Mouse (Mus musculus): ENCODE results near the gene Fryl.
"Not testable (repeated sequence)": the region's sequence is repeated elsewhere in the genome, so short reads cannot be mapped to it uniquely, and the experiment has no call there.

The Fryl gene

DNA sequence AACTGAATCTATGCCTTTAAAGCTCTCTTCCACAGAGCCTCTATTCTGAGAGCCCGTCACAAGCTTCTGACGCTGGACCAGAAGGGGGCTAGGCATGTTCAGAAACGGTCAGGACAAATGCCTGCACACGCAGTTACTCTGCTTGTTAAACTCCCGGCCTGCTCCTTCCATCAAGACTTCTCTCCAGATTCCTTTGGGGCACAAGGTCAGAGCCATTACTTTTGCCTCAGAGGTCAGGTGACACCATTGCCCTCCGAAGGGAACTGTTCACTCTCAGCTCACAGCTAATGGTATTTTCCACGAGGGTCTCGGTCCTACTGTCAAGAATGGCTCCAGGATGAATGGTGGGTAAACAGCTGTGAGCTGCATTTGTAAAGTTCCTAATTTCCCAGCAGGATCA lies 164.2 kb downstream of the Fryl start:
- no peak for DNase-seq (ENCODE audit: low read depth)

DNA sequence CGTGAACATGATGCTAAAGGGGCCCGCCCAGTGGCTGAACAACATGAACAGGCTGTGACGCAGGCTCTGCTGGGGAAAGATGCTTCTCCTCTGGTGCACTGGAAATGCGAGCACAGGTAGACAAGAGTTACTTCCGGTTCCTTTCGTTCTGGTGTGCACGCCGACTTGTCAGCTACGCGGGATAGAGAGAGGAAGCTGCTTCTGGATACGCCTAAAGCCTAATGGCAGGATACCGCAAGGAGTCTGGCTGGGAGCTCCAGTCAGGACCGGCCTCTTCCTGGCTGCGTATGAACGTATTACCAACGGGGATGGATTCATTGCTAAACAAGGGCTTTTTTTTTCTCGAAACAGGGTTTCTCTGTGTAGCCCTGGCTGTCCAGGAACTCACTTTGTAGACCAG lies 167.3 kb downstream of the Fryl start:
- no peak for DNase-seq (ENCODE audit: low read depth)

DNA sequence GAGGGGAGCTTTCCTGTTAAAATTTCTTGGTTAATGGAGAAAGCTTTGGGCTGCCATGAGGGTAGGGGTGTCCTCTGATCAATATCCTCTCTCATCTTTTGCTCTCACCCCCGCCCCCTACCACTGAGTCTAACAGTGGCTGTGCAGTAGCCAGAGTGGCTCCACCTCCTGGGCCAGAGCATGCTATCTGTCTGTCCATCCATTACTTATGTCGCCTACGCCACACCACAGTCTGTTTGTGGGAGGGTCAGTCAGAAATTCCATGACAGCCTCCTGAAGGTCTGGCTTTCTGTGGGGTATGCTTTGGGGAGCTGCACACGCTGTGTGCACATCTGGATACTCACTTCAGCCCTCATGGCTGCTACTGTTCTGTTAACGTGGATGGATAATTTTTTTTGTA lies 174.9 kb downstream of the Fryl start:
- DNase-seq (ENCODE audit: low read depth), result no peak

DNA sequence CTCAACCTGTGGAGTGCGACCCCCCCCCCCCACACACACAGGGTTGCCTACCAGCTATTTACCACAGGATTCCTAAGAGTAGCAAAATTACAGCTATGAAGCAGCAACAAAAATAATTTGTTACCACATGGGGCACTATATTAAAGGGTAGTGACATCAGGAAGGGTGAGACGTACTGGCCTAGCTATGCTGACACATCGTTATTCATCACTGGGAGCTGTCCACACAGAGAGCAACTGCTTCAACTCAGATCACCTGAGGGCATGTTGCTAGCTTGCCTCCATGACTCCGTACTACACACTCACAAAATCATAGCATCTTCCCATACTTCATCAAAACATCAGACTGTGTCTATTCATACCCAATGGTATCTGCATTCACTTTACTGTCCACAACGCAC lies 176.6 kb downstream of the Fryl start:
- peak; percentile 15 for DNase-seq (ENCODE audit: low read depth)

DNA sequence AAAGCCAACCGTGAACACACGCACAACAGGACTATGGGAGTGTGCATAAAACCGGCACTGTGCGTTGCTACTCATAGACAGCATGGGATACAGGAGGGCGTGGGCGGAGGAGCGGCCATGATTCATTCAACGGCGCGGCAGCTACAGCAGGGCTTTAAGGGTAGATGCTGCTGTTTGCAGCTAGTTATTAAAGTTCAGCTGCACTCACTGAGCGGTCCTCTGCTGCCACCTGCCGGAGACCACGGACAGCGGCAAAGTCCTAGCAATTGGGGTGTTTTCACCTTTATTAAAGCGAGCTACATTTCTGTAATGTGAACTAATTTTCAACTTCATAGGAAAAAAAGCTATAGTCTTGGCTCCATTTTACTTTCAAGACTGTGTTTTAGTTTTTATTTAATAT lies 185.1 kb downstream of the Fryl start:
- peak; percentile 94 for DNase-seq (ENCODE audit: low read depth)

DNA sequence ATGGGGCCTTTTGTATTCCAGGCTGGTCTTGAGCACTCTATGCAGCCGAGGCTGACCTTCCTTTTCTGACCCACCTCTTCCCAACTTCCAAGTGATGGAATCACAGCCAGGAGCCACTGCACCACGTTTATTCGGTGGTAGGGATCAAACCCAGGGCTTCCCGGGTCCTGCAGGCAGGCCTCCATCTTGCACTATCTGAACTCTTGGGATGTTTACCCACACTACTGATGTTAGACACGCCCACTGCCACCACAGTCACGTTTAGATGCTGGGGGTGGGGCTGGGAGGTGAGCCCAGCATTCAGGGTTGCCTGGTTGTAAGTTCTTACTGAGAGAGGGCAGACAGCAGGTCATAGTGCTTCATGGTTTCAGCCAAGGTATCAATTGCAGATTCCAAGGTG lies 189.5 kb downstream of the Fryl start:
- DNase-seq (ENCODE audit: low read depth), result no peak

DNA sequence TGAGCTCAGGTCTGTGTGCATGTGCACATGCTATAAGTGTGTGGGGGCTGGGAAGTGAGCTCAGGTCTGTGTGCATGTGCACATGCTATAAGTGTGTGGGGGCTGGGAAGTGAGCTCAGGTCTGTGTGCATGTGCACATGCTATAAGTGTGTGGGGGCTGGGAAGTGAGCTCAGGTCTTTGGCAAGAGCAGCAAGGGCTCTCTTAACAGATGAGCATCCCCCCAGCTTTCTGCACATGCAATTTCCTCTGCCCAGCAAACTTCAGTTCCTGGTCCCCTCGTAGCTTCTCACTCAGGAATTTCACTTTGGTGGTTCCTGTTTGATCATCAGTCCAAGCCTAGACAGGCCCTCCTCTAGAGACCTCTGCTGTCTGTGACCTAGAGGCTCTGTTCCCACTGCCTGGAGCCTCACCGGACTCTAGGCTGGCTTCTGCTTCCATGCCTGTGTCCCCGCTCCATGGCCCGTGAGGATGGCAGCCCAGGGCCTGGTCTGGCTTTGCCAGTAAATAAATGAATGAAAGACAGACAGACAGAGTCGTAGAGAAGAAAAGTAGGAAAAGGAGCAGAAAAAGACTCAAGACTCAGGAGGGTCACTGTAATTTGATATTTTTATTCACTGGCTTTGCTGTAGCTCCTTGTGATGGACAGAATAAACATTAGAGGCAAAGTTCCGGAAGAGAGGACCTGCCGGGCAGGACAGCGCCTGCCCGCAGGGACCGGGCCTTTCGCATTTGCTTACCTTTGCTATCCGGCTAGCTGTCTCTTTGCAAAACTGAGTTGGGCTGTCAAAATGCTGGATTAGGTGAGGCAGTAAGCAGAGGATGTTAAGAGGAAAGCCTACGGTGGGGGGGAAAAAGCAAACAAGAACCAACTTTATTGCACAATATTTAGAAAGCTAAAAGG lies 192.4 kb downstream of the Fryl start:
- DNase-seq (ENCODE audit: low read depth), result no peak

DNA sequence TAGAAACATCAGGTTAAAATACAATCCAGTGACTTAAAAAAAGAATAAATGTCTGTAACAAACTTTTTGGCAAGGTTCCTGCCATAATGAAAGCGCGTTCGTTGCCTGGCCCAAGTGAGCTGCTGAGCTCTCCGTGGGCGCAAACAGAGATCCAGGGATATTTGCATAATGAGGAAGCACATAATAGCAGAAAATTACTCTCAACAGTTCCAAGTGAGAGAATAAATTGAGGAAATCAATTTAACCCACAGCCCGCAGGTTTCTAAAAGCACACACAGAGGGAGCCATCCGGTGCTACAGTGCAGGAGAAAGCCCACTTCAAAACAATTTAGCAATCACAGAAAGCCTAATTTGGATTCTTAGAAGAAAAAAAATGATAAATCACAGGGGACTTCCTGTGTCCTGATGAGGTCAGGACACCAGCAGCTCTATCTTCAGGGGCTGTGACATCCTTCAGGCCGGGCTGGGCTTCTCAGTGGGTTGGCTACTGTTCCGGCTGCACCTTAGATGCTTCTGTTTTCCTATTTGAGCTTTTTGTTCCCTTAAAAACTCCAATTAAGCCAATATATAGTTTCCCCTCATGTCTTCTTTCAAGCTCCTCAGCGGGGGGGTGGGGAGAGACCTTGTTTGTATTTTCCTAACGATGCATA lies 194.8 kb downstream of the Fryl start:
- no peak for DNase-seq (ENCODE audit: low read depth)

DNA sequence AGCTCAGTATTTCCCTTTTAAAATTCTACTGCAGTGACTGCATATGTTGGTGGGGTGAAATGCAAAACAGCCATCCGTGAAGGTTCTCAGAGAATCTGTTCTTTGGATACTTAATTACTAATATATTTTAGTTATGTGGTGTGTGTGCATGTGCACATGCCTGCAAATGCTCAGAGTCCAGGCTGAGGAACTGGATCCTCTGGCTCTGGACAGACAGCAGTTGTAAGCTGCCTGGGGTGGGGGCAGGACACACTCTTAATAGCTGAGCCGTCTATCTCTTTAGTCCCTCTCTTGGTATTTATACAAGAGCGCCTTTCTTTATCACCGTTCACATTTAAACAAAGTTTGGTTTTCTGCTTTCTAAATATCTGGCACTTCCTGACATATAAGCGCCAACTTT lies 199.5 kb downstream of the Fryl start:
- no peak for DNase-seq (ENCODE audit: low read depth)

DNA sequence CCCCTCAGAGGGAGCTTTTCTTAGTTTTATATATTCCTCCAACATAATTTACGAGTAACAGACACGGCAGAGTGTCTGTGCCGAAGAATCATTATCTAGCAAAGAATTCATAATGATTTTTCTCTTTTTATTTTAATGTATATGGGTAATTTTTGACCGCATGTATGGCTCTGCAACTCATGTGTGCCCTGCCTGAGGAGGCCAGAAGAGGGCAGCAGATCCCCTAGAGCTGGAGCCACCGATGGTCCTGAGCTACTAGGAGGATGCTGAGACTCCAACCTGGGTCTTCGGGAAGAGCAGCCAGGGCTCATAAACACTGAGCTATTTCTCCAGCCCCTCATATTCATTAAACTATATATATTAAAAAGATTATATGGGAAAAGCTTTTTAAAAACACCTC lies 200.0 kb downstream of the Fryl start:
- peak; percentile 11 for DNase-seq (ENCODE audit: low read depth)

DNA sequence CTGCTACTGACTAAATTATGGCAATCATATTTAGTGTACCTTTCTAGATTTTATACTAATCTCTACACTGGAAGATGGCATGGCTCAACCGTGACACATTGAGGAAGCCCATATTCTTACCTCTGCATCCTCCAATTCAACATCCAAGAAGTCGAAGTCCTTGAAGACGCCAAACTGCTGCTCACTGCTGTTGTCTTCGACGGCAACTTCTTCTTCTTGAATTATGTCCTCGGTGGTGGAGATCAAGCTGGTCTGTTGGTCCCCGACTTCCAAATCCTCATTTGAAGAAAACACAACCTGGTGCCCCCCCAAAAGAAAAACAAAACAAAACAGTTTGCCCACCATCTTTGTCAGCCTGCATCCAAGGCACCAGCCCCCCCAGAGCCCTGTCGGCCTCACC lies 202.5 kb downstream of the Fryl start:
- no peak for DNase-seq (ENCODE audit: low read depth)

DNA sequence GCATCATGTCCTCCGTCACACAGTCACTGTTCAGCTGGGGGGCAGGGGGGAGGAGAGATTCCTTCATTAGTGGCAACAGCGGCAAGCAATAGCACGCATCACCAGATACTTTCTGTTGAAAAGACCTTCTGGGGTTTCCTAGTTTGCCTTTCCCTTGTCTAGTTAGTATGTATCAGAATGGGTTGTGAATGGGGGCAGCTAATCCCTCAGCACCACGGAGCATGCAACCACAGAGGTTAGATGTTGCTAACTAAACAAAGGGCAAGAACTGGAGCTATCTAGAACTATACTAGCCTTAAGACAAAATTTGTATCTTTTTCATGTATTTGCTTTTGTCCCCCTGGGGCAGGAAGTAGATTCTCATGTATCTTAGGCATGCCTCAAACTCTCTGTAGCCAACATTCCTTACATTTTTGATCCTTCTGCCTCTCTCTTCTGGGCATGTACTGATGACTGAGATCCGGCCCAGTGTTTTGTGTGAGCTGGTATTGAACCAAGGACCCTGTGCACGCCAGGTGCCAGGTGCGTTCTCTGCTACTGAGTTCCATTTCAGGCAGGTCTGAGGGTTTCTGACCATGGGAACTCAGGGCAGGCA lies 208.7 kb downstream of the Fryl start:
- peak; percentile 8 for DNase-seq (ENCODE audit: low read depth)

DNA sequence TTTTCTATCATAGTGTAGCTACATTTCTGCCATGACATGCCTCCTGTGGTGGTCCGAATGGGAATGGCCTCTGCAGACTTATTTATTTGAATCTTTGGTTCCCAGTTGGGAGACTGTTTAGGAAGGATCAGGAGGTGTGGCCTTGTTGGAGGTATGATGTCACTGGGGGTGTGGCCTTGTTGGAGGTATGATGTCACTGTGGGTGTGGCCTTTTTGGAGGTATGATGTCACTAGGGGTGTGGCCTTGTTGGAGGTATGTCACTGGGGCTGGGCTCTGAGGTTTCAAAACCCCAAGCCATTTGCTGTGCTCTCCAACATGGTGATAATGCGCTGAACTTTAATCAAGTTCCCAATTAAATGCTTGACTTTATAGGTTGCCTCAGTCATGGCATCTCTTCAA lies 212.4 kb downstream of the Fryl start:
- peak; percentile 15 for DNase-seq (ENCODE audit: low read depth)

DNA sequence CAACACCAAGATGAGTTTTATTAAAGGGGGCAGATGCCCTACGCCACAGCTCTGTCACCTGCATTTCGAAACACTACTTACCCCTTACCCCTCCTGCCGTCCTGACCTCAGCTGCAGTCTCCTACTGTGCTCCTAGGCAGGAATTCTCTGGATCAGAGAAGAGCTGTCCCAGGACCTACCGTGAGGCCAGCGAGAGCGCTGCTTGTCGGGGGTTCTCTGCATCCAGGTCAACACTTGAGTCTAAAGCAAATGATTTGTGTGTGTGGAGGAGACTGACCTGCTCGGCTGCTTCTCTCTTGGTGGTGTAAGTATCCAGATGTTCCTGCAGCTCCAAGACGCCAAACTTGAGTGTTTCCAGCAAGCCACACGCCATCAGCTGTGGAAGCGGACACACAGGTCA lies 223.9 kb downstream of the Fryl start:
- DNase-seq (ENCODE audit: low read depth), result no peak

DNA sequence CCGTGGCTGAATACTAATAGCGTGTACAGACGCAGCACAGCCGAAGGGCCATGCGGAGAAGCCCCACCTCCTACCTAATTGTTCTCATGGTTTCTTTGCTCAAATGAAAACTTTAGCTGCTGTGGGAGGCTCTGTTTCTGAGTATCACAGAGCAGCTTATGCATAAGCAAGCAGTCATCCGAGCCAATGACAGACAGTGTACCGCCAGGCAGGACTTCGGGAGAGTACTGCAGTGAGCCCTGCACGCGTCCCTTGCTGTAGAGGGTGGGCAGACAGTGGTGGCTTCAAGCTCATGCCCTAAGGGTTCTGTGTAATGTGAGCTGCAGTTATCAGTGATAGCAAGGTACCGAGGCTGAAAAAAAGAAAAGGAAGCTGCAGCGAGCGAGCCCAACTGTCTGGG lies 227.8 kb downstream of the Fryl start:
- no peak for DNase-seq (ENCODE audit: low read depth)

DNA sequence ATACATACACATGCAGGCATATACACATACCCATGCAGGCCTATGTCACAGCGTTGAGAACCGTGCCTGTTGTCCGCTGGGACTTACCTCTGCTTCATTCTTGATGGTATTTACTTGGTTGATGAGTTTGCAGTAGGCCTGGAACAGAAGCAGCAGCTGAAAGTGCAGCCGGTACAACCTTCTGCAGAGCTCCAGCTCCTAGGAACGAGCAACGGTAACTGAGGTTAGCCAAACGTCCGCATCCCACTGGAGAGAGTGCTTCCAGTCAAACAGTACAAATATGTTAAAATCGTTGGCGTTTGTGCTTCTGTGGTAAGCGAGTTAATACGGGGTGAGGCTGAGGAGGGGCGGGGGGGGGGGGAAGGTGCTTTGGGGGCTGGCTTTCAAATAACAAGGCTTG lies 232.6 kb downstream of the Fryl start:
- no peak for DNase-seq (ENCODE audit: low read depth)

DNA sequence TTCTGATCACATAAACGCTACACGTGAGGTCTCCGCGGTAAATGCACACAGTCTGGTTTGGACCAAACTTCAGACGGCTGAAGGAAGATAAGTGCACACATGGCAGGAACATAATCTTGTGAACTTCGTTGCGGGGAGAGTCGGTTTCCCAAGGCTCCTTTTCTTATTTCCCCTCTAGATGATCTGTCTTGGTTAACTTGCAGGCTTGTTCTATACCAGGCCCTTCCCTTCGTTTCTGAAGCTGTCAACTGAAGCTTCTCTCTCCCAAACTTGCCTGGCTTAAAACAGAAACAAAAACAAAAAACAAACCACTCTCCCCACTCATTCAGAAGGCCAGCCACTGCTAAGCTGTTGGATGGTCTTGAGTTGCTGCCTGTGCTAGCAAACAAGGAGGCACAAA lies 241.7 kb downstream of the Fryl start:
- no peak for DNase-seq (ENCODE audit: low read depth)

DNA sequence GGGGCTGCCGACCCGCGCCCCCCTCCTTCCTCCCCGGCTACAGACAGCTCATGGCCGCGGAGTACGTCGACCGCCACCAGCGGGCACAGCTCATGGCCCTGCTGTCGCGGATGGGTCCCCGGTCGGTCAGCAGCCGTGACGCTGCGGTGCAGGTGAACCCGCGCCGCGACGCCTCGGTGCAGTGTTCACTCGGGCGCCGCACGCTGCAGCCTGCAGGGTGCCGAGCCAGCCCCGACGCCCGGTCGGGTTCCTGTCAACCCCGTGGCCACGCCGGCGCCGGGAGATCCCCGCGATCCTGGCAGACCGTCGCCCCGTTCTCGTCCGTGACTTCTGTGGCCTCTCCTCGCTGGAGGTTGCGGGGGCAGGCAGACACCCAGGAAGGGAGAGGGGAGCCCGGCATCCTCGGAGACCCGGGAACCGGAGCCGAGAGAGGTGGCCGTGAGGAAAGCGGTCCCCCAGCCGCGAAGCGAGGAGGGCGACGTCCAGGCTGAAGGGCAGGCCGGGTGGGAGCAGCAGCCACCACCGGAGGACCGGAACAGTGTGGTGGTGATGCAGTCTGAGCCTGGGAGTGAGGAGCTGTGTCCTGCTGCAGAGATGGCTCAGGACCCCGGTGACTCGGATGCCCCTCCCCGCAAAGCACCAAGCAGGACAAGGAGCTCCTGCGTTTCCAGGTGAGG lies 242.7 kb downstream of the Fryl start:
- not testable (repeated sequence) for DNase-seq (ENCODE audit: low read depth)

DNA sequence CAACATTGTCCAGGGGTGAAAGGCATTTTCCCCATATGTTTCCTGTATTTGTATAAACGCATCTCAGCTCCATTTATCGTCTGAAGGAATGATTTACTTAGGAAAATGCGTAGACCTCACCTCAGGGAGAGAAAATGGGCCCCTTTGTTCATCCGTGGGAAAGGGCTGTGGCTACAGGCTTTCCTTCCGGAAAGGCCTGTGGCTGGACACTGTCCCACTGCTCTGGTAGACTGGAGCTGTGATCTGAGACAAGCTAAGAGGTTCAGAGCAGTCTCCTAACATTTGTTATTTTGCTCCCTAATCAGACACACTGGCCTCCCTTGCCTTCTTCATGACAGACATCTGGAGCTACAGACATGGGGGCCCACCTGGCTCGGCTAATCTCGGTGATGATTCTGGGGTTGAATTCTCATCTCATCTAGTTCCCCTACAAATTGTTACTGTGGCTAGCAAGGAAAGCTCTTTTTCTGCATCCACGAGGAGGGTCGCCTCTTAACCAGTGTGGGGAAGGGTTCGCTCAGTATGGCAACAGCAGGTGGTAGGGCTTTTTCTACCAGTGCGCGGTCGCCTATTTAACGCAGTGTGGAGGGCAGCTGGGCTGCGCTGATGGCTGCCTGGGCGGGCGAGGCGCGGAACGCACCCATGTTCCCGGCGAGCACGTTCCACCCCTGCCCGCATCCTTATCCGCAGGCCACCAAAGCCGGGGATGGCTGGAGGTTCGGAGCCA lies 243.4 kb downstream of the Fryl start:
- DNase-seq (ENCODE audit: low read depth), result not testable (repeated sequence)

DNA sequence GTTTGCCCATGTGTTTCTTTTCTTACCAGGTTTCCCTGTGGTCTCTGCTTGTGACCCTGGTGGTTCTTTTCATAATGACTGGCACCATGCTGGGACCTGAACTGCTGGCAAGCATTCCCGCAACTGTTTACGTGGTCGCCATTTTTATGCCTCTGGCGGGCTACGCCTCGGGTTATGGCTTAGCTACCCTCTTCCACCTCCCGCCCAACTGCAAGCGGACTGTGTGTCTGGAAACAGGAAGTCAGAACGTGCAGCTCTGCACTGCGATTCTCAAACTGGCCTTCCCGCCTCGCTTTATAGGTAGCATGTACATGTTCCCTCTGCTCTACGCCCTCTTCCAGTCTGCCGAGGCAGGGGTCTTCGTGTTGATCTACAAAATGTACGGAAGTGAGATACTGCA lies 244.6 kb downstream of the Fryl start:
- DNase-seq (ENCODE audit: low read depth), result not testable (repeated sequence)

DNA sequence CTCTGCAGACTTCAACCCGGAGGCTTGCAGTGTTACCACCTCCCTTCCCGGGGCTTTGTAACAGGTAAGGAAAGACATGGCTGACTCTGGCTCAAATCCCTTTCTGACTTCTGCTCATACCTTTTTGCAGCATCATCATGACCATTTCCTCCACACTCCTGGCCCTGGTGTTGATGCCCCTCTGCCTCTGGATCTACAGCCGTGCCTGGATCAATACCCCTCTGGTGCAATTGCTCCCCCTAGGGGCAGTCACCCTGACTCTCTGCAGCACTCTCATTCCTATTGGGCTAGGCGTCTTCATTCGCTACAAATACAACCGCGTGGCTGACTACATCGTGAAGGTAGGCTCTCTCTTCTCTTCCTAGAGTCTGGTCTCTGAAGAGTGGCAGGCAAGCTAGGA lies 248.2 kb downstream of the Fryl start:
- DNase-seq (ENCODE audit: low read depth), result not testable (repeated sequence)

DNA sequence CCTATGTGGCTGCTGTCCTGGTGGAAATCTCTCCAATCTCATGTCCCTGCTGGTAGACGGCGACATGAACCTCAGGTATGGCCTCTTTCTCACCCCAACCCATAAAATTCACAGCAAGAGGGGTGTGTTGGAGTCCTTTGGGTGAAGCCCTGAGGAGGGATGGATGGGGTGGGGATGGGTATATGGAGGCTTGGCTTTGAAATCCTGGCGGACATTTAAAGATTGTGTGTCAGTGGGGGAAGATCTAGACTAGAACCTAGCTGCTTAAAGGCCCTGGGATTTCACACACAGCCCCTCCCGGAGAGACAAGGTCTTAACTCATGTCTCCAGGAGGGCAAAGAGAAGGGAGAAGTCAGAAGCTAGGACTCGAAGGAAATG lies 248.8 kb downstream of the Fryl start:
- DNase-seq (ENCODE audit: low read depth), result no peak

Measured in NIH3T3 (cell line).